ENCODE assay signal across 8 mouse cellular contexts in genomic region chr1:78203622-78204211, GRCm38 (mm10). TPM values are rescaled to one million over a fixed set of nuclear protein-coding genes. Genes with fewer than 3 reads are reported as not detected.
DNase-seq lines count a peak whose midpoint lies in the region; ATAC-seq lines count a peak whose summit lies in the region.

No protein-coding gene starts in this region.

- no peaks in the 10 kb centered on the region for H3K36me3 ChIP-seq in kidney, embryonic 16.5 days (ENCODE audit: insufficient read depth, low read length)
- H3K36me3 ChIP-seq in hindbrain, embryonic 13.5 days: no peaks in the 10 kb centered on the region
- H3K36me3 ChIP-seq in midbrain, embryonic 10.5 days: no peaks in the 10 kb centered on the region

- intact Hi-C loops in gastrocnemius, postnatal 14 days (cut with DNase I; ENCODE audit: low total_unique reads): no loop called here

- peak overlapping the region; percentile 43 for H3K4me3 ChIP-seq in kidney, embryonic 16.5 days (ENCODE audit: low read length)
- peak overlapping the region; percentile 31 for H3K4me3 ChIP-seq in hindbrain, embryonic 13.5 days
- peak overlapping the region; percentile 51 for H3K4me3 ChIP-seq in midbrain, embryonic 10.5 days

- H3K27ac ChIP-seq in kidney, embryonic 16.5 days (ENCODE audit: low read length): no peak overlapping the region
- H3K27ac ChIP-seq in hindbrain, embryonic 13.5 days: peak overlapping the region; percentile 55
- H3K27ac ChIP-seq in midbrain, embryonic 10.5 days (replicated peaks): peak overlapping the region; percentile 76

- 0 out of 2 replicates have a peak overlapping the region, but pooled peaks have one; percentile 12 for H3K9ac ChIP-seq in kidney, embryonic 16.5 days (replicated peaks; ENCODE audit: low read length)
- peak overlapping the region; percentile 49; the same call in 1 of the 2 replicates for H3K9ac ChIP-seq in hindbrain, embryonic 13.5 days

- H3K4me2 ChIP-seq in kidney, embryonic 16.5 days (replicated peaks; ENCODE audit: low read depth, low read length): peak overlapping the region; percentile 50
- H3K4me2 ChIP-seq in hindbrain, embryonic 13.5 days: peak overlapping the region; percentile 53

- no peaks in the 10 kb centered on the region; the same call in 1 of the 2 replicates for H3K4me1 ChIP-seq in kidney, embryonic 16.5 days (ENCODE audit: insufficient read depth, low read length)
- peaks cover 24% of the 10 kb centered on the region for H3K4me1 ChIP-seq in hindbrain, embryonic 13.5 days (replicated peaks)
- peaks cover 53% of the 10 kb centered on the region for H3K4me1 ChIP-seq in midbrain, embryonic 10.5 days

- under 1% methylated on average over 33 of the region's 33 CpGs for WGBS in kidney, embryonic 16.5 days
- WGBS in hindbrain, embryonic 13.5 days: under 1% methylated on average over 33 of the region's 33 CpGs
- WGBS in midbrain, embryonic 10.5 days: under 1% methylated on average over 33 of the region's 33 CpGs

- DNase-seq in kidney, postnatal 14 days: no peak
- DNase-seq in embryo, embryonic 10.5 days (ENCODE audit: low spot score): peak; percentile 72
- DNase-seq in midbrain, embryonic 10.5 days (ENCODE audit: low spot score): peak; percentile 57
- DNase-seq in gastrocnemius, postnatal 14 days: no peak
- DNase-seq in right cerebral cortex, adult 18-20 months: no peak
- DNase-seq in gastrocnemius, adult 18-20 months (ENCODE audit: low spot score): no peak

- 0 out of 2 replicates have a peak, but pooled peaks have one; percentile 29 for ATAC-seq in kidney, embryonic 16.5 days (ENCODE audit: low FRiP score, low TSS enrichment)
- peak; percentile 60 for ATAC-seq in hindbrain, embryonic 13.5 days (ENCODE audit: low FRiP score)

- H3K27me3 ChIP-seq in kidney, embryonic 16.5 days (ENCODE audit: insufficient read depth, low read length): peaks cover 96% of the 10 kb centered on the region
- peaks cover 91% of the 10 kb centered on the region for H3K27me3 ChIP-seq in hindbrain, embryonic 13.5 days
- H3K27me3 ChIP-seq in midbrain, embryonic 10.5 days (ENCODE audit: low read depth, poor library complexity, severe bottlenecking): peaks cover 99% of the 10 kb centered on the region

- H3K9me3 ChIP-seq in kidney, embryonic 16.5 days (ENCODE audit: low read length): no peaks in the 10 kb centered on the region
- no peaks in the 10 kb centered on the region for H3K9me3 ChIP-seq in hindbrain, embryonic 13.5 days
- H3K9me3 ChIP-seq in midbrain, embryonic 10.5 days (replicated peaks): no peaks in the 10 kb centered on the region

RNA-seq across cellular contexts. Expression of gene Pax3, which starts 6.8 kb away (rescaled TPM):
- 0.05 TPM in 1 of 2 replicates, not detected in the other for polyA plus RNA-seq in kidney, embryonic 16.5 days (2015; fragmentation: Nextera tagmentation; extraction: Ambion mirVana)
- polyA plus RNA-seq in hindbrain, embryonic 13.5 days (2015; fragmentation: Nextera tagmentation; extraction: Ambion mirVana): 17.6 and 24.4 TPM in 2 replicates
- polyA plus RNA-seq in midbrain, embryonic 10.5 days (2016; fragmentation: Nextera tagmentation; extraction: Ambion mirVana): 33.6 and 34.3 TPM in 2 replicates
- not detected for total RNA-seq in gastrocnemius, postnatal 14 days (2021)
- total RNA-seq in gastrocnemius, adult 18-20 months (2021): under 1 TPM; 0.07 to 0.50 TPM

Comparison
In these comparisons a context has a peak if more than half of its experiments do, and no peak if none do; other contexts are left out.
1. DNase-seq: peak in embryo, embryonic 10.5 days (single experiment) and midbrain, embryonic 10.5 days (single experiment); none in kidney, postnatal 14 days (single experiment), gastrocnemius, postnatal 14 days (single experiment), right cerebral cortex, adult 18-20 months (single experiment) and gastrocnemius, adult 18-20 months (single experiment).
2. RNA of gene Pax3, which starts 6.8 kb away (polyA plus RNA-seq): 33.6 to 34.3 TPM in midbrain, embryonic 10.5 days and 17.6 to 24.4 TPM in hindbrain, embryonic 13.5 days; 0.05 TPM in kidney, embryonic 16.5 days; every median in the first group is over 10 times any median in the second.
3. Peak in every context shown above with its lines, with median percentiles within 50 percentile points of each other: H3K4me3 ChIP-seq.